Mouse (Mus musculus) lung, adult 2 months (tissue): ENCODE results near the gene Gm3005. TPM values are rescaled to one million over a fixed set of nuclear protein-coding genes. Genes with fewer than 3 reads are reported as not detected.
"Not testable (repeated sequence)": the region's sequence is repeated elsewhere in the genome, so short reads cannot be mapped to it uniquely, and the experiment has no call there.

ENCODE experiments used
- DNase-seq: peaks from one replicate; pipeline ENCODE4 v3.0.0; 2022
- H3K4me1 ChIP-seq: fragments of 200-500 bp; 2 replicates; pipeline ENCODE4 v1.6.1; 2011; ENCODE audit warnings: low read length; ENCODE audit not compliant: control insufficient read depth, insufficient read depth
- H3K4me3 ChIP-seq: fragments of 200-500 bp; replicated peaks from 2 replicates; pipeline ENCODE3; 2011; ENCODE audit warnings: low read depth, mild to moderate bottlenecking, control low read depth, low read length; ENCODE audit errors: extremely low read depth
- WGBS: fragments of 180-500 bp; shearing (Covaris S2); methylation state at CpG from one replicate; pipeline ENCODE4 v1.1.7; 2018; 5-methylcytosine and 5-hydroxymethylcytosine counted together
- polyA plus RNA-seq: library from polyadenylated mRNA; depleted of rRNA; stranded (reverse); fragments of >200 nt; gene quantifications from 2 replicates; pipeline ENCODE4 v1.2.3, GENCODE M21; 2012; rRNA removed

The Gm3005 gene
- not detected in 2 replicates for polyA plus RNA-seq

GRCm38 (mm10) chr14:3427803-3428202 is at the start of gene Gm3005:
Gm3005 (plus strand) TSS chr14:3428103.
- no CpG with 5 or more reads among the region's 2 CpGs for WGBS
- not testable (repeated sequence) for H3K4me3 ChIP-seq, DNase-seq, H3K4me1 ChIP-seq

- DNase-seq, H3K4me1 ChIP-seq, H3K4me3 ChIP-seq: not testable (repeated sequence)
- no CpG with 5 or more reads among the region's 2 CpGs for WGBS
Measured at GRCm38 (mm10) chr14:3394793-3395192, 33.1 kb upstream of the Gm3005 start, which contains the start of gene Gm10413. Gm10413 (plus strand) TSS chr14:3395093.

GRCm38 (mm10) chr14:3412314-3412713 is 15.6 kb upstream of the Gm3005 start, which contains the start of gene Gm10409:
Gm10409 (plus strand) TSS chr14:3412614.
- not testable (repeated sequence) for H3K4me3 ChIP-seq, H3K4me1 ChIP-seq, DNase-seq
- no CpG with 5 or more reads among the region's 32 CpGs for WGBS

GRCm38 (mm10) chr14:3449079-3449478 is 21.2 kb downstream of the Gm3005 start, which contains the start of gene Gm10408:
Gm10408 (plus strand) TSS chr14:3449379.
- no CpG with 5 or more reads among the region's 3 CpGs for WGBS

GRCm38 (mm10) chr14:3634212-3634611 is 206.3 kb downstream of the Gm3005 start, which contains the start of gene Gm3012:
Gm3012 (plus strand) TSS chr14:3634512.
- no CpG with 5 or more reads among the region's 2 CpGs for WGBS
- H3K4me1 ChIP-seq, H3K4me3 ChIP-seq, DNase-seq: not testable (repeated sequence)

More at GRCm38 (mm10) chr14:3449079-3449478, 21.2 kb downstream of the Gm3005 start, which contains the start of gene Gm10408:
- H3K4me3 ChIP-seq, H3K4me1 ChIP-seq, DNase-seq: not testable (repeated sequence)

Other genes with a start within 250 kb of the Gm3005 start
- gene Gm5795, start 239.8 kb upstream of the Gm3005 start, polyA plus RNA-seq, result not detected in 2 replicates
- gene D830030K20Rik, start 219.6 kb upstream of the Gm3005 start, polyA plus RNA-seq, result 0.09 and 0.10 TPM in 2 replicates
- not detected in 2 replicates for gene Gm2956, start 95.5 kb upstream of the Gm3005 start, polyA plus RNA-seq
- gene Gm10413, start 33.0 kb upstream of the Gm3005 start, polyA plus RNA-seq, result not detected in 2 replicates
- not detected in 2 replicates for gene Gm10409, start 15.5 kb upstream of the Gm3005 start, polyA plus RNA-seq
- not detected in 2 replicates for gene Gm10408, start 21.3 kb downstream of the Gm3005 start, polyA plus RNA-seq
- gene Gm3012, start 206.4 kb downstream of the Gm3005 start, polyA plus RNA-seq, result not detected in 2 replicates
- gene Gm3020, start 223.9 kb downstream of the Gm3005 start, polyA plus RNA-seq, result not detected in 2 replicates